Mouse (Mus musculus) ES-CJ7 (cell line): ENCODE results near the gene Fndc8.

ENCODE experiments used
- DNase-seq: peaks from one replicate; pipeline ENCODE4 v3.0.0; 2011; ENCODE audit warnings: low read depth, low spot score

Gene Fndc8

GRCm38 (mm10) chr11:82869506-82870172, 22.3 kb upstream of the Fndc8 start:
- DNase-seq: no peak

GRCm38 (mm10) chr11:82870173-82871030, 21.5 kb upstream of the Fndc8 start:
- peak; percentile 88 for DNase-seq

GRCm38 (mm10) chr11:82871031-82871446, 20.9 kb upstream of the Fndc8 start, which contains the start of gene Rffl:
TSS of gene Rffl (minus strand) at chr11:82871210.
- DNase-seq: peak; percentile 94

- DNase-seq: no peak
Observed at GRCm38 (mm10) chr11:82874924-82875323, 17.0 kb upstream of the Fndc8 start.

DNA sequence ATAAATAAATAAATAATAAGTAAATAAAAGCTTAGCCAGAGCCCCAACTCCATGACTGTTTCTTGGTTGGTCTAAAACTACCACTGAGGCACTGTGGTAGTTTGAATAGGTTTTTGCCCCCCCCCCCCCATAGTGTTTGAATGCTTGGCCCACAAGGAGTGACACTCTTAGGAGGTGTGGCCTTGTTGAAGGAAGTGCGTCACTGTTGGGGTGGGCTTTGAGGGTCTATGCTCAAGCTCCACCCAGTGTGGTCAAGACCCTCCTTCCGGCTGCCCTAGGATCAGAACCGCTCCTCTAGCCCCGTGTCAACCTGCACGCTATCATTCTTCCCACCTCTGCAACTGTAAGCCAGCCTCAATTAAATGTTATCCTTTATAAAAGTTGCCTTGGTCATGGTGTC, 16.3 kb upstream of the Fndc8 start:
- peak; percentile 64 for DNase-seq

DNA sequence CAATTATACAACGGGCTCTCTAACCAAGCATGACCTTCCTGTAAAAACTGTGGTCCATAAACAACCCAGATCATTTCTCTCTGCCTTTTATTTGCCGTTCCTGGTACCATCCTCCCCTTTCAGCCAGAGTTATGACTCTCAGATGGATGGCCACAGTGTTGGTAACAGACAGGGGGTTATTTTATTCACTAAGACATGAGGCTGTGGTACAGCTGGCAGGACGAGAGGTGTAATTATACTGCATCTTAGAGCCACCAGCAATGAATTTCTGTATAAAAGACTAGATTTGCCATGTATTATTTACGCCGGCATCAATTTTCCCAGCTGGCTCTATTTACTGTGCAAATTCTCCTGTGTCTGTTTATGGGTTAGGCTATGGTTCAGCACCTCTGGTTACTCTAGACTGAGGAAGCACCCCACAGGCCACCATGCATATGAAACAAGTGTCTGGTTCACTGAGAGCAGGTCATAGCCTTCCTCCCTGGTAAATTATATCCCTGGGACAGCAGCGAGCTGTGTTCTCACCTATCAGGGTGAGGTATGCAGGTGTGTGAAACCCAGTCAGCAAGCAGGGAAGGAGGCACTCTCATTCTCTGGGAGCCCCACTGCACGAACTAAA, 14.1 kb upstream of the Fndc8 start:
- no peak for DNase-seq

DNA sequence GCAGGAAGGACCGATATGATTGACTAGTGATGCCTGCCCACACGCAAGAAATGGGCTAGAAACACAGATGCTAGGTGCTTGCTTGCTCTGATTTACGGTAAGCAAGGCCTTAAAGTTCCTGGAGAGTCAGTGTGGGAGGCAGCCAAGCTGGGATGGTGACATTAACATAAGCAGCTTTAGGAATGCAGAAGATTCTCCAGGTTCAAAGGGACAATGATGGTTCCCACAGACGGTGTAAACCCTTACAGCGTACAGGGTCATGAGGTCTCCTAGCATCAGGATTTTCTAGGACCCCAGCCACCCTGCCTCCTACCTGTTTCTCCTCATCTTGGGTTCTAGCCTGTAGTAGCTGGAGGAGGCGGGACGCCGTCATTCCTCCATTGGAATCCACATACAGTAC, 8.7 kb upstream of the Fndc8 start:
- DNase-seq: peak; percentile 50

DNA sequence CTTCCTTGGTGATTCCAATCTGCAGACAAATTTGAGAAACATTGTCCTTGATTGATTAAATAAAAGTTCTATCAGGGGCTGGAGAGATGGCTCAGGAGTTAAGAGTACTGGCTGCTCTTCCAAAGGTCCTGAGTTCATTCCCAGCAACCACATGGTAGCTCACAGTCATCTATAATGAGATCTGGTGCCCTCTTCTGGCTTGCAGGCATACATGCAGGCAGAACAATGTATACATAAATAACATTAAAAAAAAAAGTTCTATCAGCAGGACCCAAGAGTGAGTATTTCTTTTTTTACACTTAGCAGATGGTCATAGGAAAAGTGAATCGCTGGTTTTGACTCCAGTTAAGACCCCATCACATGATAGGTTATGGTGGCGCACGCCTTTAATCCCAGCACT, 5.4 kb upstream of the Fndc8 start:
- DNase-seq: peak; percentile 52

DNA sequence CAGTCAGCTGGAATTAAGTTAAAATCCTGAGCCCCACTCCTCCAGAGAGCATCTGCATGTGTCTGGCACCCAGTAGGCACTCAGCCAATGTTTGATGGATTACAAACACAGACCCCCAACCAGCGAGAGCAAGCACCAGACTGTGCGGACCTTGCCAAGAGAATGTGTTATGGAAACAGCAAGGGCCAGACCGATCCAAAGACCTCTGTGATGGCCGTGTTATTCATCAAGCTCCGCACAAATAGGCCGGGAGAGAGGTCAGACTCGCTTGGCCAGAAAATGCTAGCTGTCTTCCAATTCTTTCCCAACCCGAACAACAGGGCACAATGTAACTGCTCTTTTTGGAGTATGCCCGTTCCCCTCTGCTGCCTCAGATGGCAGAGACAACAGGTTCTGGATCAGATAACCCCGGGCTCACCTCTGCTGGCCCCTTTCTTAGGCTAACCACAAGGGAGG, 3.4 kb upstream of the Fndc8 start:
- DNase-seq: no peak

DNA sequence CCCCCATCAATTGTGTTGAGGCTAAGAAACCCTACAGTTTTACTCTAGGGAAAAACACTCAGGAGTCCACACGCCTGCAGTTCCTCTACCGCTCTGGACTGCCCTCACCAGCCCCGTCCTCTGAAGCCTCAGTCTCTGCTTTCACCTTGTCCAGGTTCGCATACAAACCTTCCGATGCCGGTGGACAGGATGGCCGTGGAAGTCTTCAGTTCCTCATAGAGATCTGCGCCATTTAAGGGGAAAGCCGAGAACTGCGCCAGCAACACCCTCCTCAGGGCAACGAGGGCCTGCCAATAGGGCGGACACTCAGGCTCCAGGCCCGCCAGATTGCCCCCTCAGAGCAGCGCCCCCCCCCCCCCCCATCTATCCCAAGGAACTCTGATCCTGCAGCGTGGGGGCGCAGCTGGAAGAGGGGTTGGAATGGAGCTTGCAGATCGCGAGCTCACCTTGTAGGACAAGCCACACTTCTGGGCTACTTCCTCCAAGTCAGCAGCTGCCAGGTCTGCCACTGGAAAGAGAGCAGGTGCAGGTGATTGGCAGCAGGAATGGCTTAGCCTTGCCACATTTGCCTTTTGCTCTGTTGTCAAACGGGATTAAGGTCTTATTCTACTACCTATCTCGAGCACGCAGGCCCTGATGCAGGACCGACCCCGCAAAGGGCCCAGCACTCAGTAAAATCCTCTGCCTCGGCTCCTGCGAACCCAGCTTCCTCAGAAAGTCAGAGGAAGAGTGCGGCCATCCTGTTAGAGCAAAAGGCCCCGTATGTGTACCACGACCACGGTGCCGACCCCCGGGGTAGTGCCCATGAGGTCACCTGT, 2.2 kb upstream of the Fndc8 start:
- no peak for DNase-seq

DNA sequence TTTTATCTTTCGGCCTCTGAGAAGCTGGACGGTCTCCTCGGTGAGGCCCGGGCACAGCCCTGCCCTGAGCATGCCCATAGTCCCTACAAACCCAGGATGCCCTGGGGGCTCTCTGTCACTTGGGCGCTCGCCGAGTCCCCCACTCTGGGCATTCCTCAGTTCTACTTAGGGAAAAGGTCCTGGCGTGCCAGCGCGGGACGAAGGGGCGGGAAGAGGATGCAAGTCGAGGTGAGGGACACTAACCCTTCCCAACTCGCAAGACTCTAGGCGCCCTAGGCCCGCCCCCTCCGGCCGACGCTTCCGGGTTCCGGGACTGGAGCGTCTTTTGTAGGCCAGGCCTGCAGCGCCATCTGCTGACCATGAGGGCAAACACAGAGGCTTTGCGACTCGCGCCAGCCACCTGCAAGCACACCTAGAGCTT, 1.6 kb upstream of the Fndc8 start, which contains the start of gene Rad51d:
Gene Rad51d, minus strand, starts transcription at position 273 of the 421 bp plus-strand sequence.
- peak; percentile 93 for DNase-seq

DNA sequence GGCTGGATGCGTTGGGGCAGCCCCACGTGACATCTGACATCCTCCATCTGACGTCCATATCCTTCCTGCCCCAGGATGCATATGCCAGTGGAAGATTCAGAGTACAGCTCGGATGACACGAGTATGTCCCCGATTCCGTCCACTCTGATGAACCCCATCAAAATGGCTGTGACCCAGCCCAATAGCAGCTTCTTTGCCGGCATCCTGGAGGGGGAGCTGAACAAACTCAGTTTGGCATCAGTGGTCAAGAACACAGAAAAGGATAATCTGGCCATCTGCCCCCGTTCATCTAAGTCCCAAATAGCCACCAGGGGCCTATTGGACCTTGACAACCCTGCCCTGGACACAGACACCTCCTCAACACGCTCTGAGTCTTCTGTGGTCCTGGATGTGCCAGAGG, 5.6 kb downstream of the Fndc8 start:
- DNase-seq: no peak

DNA sequence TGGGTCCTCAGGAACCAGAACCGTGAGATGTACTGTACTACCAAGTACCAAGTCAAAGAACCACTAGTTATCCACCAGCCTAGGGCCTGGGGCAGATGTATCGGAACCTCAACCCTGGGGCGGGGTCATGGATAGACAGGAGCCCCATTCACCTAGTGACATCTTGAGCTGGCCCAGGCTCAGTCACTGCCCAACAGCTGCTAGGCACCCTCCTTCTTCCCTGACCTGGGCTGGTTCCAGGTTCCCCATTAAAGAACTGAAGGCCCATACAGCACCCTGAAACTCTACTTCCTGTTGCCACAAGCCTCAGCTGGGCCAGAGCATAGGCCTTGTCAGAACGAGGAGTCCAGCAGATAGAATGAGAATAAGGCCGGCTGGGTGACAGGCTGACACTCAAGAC, 7.8 kb downstream of the Fndc8 start:
- DNase-seq: no peak

- DNase-seq: no peak
Observed at GRCm38 (mm10) chr11:82901606-82902310, 9.8 kb downstream of the Fndc8 start.

DNA sequence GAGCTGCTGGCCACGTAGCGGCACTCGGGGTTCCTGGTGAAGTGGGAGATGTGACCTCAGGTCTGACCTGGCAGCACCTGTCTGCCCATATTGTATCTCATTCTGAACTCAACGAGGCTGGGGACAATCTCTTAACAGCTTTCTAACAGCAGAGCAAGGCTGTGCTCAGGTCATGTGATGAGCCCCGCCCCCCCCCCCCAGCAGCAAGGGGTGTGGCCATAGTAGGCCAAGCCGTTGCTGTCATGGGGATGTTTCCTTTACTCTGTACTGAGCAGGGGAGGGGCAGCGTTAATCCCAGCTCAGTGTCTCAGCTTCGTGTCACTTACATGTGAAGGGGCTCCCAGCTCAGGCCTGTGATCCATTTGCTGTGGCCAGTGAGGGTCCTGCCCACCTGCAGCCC, 13.0 kb downstream of the Fndc8 start:
- no peak for DNase-seq

DNA sequence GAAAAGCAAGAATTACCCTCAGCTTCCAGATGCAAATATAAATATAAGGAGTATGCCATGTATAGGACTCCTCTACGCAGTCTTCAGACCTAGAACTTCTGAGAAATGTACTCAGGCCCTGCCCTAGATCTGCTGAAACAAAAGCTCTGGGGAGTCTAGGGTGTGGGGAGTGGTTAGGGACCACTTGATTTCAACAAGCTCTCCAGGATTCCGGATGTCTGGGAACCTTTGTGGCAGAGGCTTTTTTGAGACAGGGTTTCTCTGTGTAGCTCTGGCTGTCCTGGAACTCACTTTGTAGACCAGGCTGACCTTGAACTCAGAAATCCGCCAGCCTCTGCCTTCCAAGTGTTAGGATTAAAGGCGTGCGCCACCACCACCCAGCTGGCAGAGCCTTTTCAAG, 13.9 kb downstream of the Fndc8 start:
- DNase-seq: no peak

DNA sequence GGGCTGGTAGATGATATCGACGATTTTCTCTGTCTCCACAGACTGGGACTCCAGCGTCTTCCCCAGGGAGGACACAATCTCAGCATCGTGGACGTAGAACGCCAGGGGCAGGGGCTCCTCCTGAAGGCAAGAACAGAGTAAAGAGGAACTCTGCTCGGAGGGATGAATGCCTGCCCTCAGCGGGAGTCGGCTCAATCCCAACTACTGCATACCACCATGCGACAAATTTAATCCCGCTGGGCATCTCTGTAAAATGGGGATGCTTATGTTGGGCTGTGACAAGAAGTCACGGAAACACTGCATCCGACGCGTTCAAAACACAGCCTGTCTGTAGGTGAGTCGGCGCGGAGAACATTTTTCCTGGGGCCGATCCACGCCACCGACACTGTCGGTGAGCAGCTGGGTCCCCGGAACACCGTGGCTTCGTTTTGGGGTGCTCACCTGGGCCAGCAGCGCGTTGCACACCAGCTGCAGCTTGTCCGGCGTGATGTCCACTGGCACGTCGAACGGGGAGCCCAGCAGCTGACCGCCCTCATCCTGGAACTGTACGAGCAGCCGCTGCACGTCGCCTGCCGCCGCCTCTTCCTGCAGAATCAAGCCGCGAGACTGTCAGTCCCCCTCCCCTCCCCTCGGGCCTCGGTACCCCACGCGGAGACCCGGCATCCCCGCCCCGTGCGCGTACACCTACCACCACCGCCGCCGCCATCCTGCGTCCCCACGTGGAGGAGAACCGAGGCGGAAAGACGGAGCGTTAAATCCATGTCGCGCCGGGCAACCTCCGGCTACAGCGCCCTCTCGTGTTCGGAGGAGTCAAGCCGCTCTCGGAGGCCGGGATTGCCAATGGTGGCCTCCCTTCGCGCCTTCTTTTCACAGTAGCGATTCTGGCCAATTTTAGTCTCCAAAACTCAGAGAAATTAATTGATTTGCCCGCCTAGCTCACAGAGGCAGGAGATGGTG, 16.0 kb downstream of the Fndc8 start, which contains the start of gene Nle1:
Gene Nle1, minus strand, starts transcription at position 761 of the 957 bp plus-strand sequence.
- DNase-seq: peak; percentile 91

DNA sequence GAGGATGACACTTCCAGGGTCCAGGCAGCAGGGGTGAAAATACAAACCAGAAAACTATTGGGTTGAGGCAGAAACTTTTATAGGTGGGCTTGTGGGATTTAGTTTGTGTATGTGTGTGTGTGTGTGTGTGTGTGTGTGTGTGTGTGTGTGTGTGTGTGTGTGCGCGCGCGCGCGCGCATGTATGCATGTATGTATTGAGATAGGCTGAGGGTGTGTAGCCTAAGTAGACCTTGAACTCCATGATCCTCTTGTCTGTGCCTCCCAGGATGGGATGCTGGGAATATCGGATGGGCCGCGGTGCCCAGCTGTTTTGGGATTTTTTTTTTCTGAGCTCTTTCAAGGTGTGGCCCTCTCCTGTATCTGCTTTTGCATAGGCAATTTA, 16.7 kb downstream of the Fndc8 start:
- DNase-seq: no peak

DNA sequence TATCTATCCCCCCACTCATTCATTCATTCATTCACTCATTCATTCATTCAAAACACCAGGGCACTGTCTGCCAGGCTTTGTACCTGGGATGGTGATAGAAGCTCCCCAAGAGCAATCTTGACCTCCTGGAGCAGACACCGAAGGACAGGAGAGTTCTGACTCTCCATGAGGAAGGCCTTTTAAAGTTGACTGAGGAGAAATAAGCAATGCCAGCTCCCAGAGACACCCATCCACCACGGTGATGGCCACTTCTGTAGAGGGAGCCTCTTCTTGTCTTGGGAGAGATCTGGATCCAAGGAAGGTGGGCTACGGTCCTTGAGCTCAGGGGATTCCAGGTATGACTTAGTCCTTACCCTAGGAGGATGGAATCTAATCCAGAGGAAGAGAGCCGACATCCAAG, 18.3 kb downstream of the Fndc8 start, which contains the start of gene Unc45b:
Gene Unc45b, plus strand, starts transcription at position 301 of the 400 bp plus-strand sequence.
- no peak for DNase-seq
